ENCODE assay signal across 9 mouse cellular contexts in the genomic region with DNA sequence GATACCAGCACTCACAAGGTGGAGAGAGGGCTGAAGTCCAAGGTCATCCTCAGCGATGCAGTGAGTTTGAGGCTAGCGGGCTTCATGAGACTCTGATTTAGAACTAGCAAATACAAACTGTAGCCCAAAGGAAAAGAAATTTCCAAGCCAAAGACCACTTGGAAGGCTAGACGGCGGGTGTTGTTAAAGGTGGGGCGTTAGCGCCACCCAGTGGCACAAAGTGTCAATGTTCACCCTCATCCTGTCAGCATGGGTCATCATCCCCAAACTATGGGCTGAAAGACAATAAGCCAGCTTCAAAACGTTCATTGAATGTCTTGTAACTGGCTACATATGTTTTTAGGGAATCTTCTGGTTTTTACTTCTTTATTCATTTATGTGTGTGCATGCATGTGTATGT. TPM values are rescaled to one million over a fixed set of nuclear protein-coding genes. Genes with fewer than 3 reads are reported as not detected.
DNase-seq lines count a peak whose midpoint lies in the region; ATAC-seq and TF ChIP-seq lines count a peak whose summit lies in the region.
"Had no signal": no experiment of that assay in that cellular context is flagged by ENCODE, and none has a peak within 500 bp of the region (broad histone marks: within the 10 kb centered on the region; RNA-seq: fewer than 3 reads in every experiment).

No protein-coding gene starts in this region.

- TF ChIP-seq CTCF in liver, postnatal 0 days (IDR thresholded peaks at IDR 0.05; ENCODE audit: low read depth) = peak; percentile 91

- ATAC-seq in CD4-positive, CD25-positive, alpha-beta regulatory T cell, adult 4 months = peak; percentile 79
- 0 out of 2 replicates have a peak, but pooled peaks have one; percentile 12 for ATAC-seq in forebrain, embryonic 16.5 days
- 0 out of 2 replicates have a peak, but pooled peaks have one; percentile 35 for ATAC-seq in kidney, embryonic 14.5 days (ENCODE audit: low FRiP score, low TSS enrichment)
- ATAC-seq in liver, postnatal 0 days = peak; percentile 46; the same call in 1 of the 2 replicates

- no peak overlapping the region for H3K27ac ChIP-seq in forebrain, embryonic 16.5 days (ENCODE audit: low read length)
- no peak overlapping the region for H3K27ac ChIP-seq in kidney, embryonic 14.5 days (ENCODE audit: low read depth, low read length)
- H3K27ac ChIP-seq in liver, postnatal 0 days (ENCODE audit: low read depth) = no peak overlapping the region
- H3K27ac ChIP-seq: hindbrain, embryonic 15.5 days had no signal

- no peaks in the 10 kb centered on the region for H3K27me3 ChIP-seq in forebrain, embryonic 16.5 days (replicated peaks; ENCODE audit: control insufficient read depth, insufficient read depth, low read length)
- H3K27me3 ChIP-seq in kidney, embryonic 14.5 days (ENCODE audit: control insufficient read depth, insufficient read depth, low read length) = no peaks in the 10 kb centered on the region
- no peaks in the 10 kb centered on the region for H3K27me3 ChIP-seq in liver, postnatal 0 days (ENCODE audit: insufficient read depth, low read length)
- H3K27me3 ChIP-seq: hindbrain, embryonic 15.5 days had no signal

- no peak for TF ChIP-seq EP300 in liver, postnatal 0 days (IDR thresholded peaks at IDR 0.05; ENCODE audit: low read depth)

- no peak overlapping the region for H3K9ac ChIP-seq in forebrain, embryonic 16.5 days (replicated peaks; ENCODE audit: low read depth, low read length)
- no peak overlapping the region for H3K9ac ChIP-seq in kidney, embryonic 14.5 days (ENCODE audit: low read depth, low read length)
- no peak overlapping the region for H3K9ac ChIP-seq in liver, postnatal 0 days (replicated peaks)
- H3K9ac ChIP-seq: hindbrain, embryonic 15.5 days had no signal

- 2% methylated on average over 7 of the region's 7 CpGs for WGBS in forebrain, embryonic 16.5 days
- WGBS in kidney, embryonic 14.5 days = 5% methylated on average over 7 of the region's 7 CpGs
- 3% methylated on average over 7 of the region's 7 CpGs for WGBS in liver, postnatal 0 days (ENCODE audit: insufficient replicate concordance)

- peak; percentile 79 for DNase-seq in 416B (ENCODE audit: low read depth)
- peak; percentile 49 for DNase-seq in brain, embryonic 18.5 days (ENCODE audit: low read depth, low spot score)
- peak; percentile 81 for DNase-seq in liver, postnatal 0 days
- peak; percentile 81 for DNase-seq in retina, postnatal 1 day
- peak; percentile 51 to 65 for DNase-seq in urinary bladder, postnatal 36 days (ENCODE audit: low spot score in 2 of 2)

- H3K4me3 ChIP-seq in forebrain, embryonic 16.5 days (replicated peaks; ENCODE audit: low read length) = no peak overlapping the region
- no peak overlapping the region for H3K4me3 ChIP-seq in kidney, embryonic 14.5 days (ENCODE audit: low read length)
- H3K4me3 ChIP-seq in liver, postnatal 0 days (ENCODE audit: low read depth, low read length) = no peak overlapping the region
- H3K4me3 ChIP-seq: hindbrain, embryonic 15.5 days had no signal

- no peaks in the 10 kb centered on the region for H3K36me3 ChIP-seq in forebrain, embryonic 16.5 days (ENCODE audit: control insufficient read depth, insufficient read depth)
- no peaks in the 10 kb centered on the region for H3K36me3 ChIP-seq in kidney, embryonic 14.5 days (ENCODE audit: control insufficient read depth, insufficient read depth, low read length)
- no peaks in the 10 kb centered on the region for H3K36me3 ChIP-seq in liver, postnatal 0 days (replicated peaks; ENCODE audit: insufficient read depth, low read length)
- H3K36me3 ChIP-seq: hindbrain, embryonic 15.5 days had no signal

- no peaks in the 10 kb centered on the region for H3K9me3 ChIP-seq in forebrain, embryonic 16.5 days (ENCODE audit: control insufficient read depth, low read length)
- no peaks in the 10 kb centered on the region for H3K9me3 ChIP-seq in kidney, embryonic 14.5 days (ENCODE audit: control insufficient read depth, low read length)
- peaks cover 3% of the 10 kb centered on the region; the same call in 1 of the 2 replicates for H3K9me3 ChIP-seq in liver, postnatal 0 days (ENCODE audit: low read length)
- H3K9me3 ChIP-seq: hindbrain, embryonic 15.5 days had no signal

- H3K4me1 ChIP-seq in forebrain, embryonic 16.5 days (replicated peaks; ENCODE audit: control insufficient read depth, insufficient read depth, low read length) = no peaks in the 10 kb centered on the region
- H3K4me1 ChIP-seq in kidney, embryonic 14.5 days (ENCODE audit: control insufficient read depth, insufficient read depth, low read length) = no peaks in the 10 kb centered on the region
- no peaks in the 10 kb centered on the region for H3K4me1 ChIP-seq in liver, postnatal 0 days (ENCODE audit: insufficient read depth)
- H3K4me1 ChIP-seq: hindbrain, embryonic 15.5 days had no signal

- H3K4me2 ChIP-seq in forebrain, embryonic 16.5 days (ENCODE audit: low read length) = no peak overlapping the region
- H3K4me2 ChIP-seq in kidney, embryonic 14.5 days (replicated peaks; ENCODE audit: low read depth, low read length) = no peak overlapping the region
- H3K4me2 ChIP-seq in liver, postnatal 0 days (ENCODE audit: low read depth, low read length) = no peak overlapping the region
- H3K4me2 ChIP-seq: hindbrain, embryonic 15.5 days had no signal

RNA-seq across cellular contexts. Expression of a gene that starts 14.7 kb away (rescaled TPM):
- polyA plus RNA-seq in CD4-positive, CD25-positive, alpha-beta regulatory T cell, adult 4 months (2017; shearing (Covaris generic)) = 1 to 10 TPM in 1 of 2 experiments, under 1 TPM in 1; 0.61 to 1.1 TPM
- polyA plus RNA-seq in forebrain, embryonic 16.5 days (2015; fragmentation: Nextera tagmentation; extraction: Ambion mirVana) = 0.23 and 0.35 TPM in 2 replicates
- 0.19 and 0.72 TPM in 2 replicates for polyA plus RNA-seq in kidney, embryonic 14.5 days (2014; fragmentation: Nextera tagmentation; extraction: Ambion mirVana)
- polyA plus RNA-seq in liver, postnatal 0 days (2015; fragmentation: Nextera tagmentation; extraction: Ambion mirVana) = 0.46 and 0.49 TPM in 2 replicates

RNA-seq across cellular contexts. Expression of a gene that starts 14.8 kb away (rescaled TPM):
- polyA plus RNA-seq in CD4-positive, CD25-positive, alpha-beta regulatory T cell, adult 4 months (2017; shearing (Covaris generic)) = 100 to 1,000 TPM; 657 to 753 TPM
- 562 and 563 TPM in 2 replicates for polyA plus RNA-seq in forebrain, embryonic 16.5 days (2015; fragmentation: Nextera tagmentation; extraction: Ambion mirVana)
- 429 and 590 TPM in 2 replicates for polyA plus RNA-seq in kidney, embryonic 14.5 days (2014; fragmentation: Nextera tagmentation; extraction: Ambion mirVana)
- polyA plus RNA-seq in liver, postnatal 0 days (2015; fragmentation: Nextera tagmentation; extraction: Ambion mirVana) = 296 and 319 TPM in 2 replicates

RNA-seq across cellular contexts. Expression of a gene that starts 19.3 kb away (rescaled TPM):
- polyA plus RNA-seq in CD4-positive, CD25-positive, alpha-beta regulatory T cell, adult 4 months (2017; shearing (Covaris generic)) = 10 to 100 TPM; 40.0 to 52.4 TPM
- 81.3 and 82.9 TPM in 2 replicates for polyA plus RNA-seq in forebrain, embryonic 16.5 days (2015; fragmentation: Nextera tagmentation; extraction: Ambion mirVana)
- polyA plus RNA-seq in kidney, embryonic 14.5 days (2014; fragmentation: Nextera tagmentation; extraction: Ambion mirVana) = 64.7 and 65.1 TPM in 2 replicates
- 80.8 and 82.7 TPM in 2 replicates for polyA plus RNA-seq in liver, postnatal 0 days (2015; fragmentation: Nextera tagmentation; extraction: Ambion mirVana)

RNA-seq across cellular contexts. Expression of a gene that starts 43.2 kb away (rescaled TPM):
- polyA plus RNA-seq in CD4-positive, CD25-positive, alpha-beta regulatory T cell, adult 4 months (2017; shearing (Covaris generic)) = not detected
- 44.0 and 60.9 TPM in 2 replicates for polyA plus RNA-seq in forebrain, embryonic 16.5 days (2015; fragmentation: Nextera tagmentation; extraction: Ambion mirVana)
- polyA plus RNA-seq in kidney, embryonic 14.5 days (2014; fragmentation: Nextera tagmentation; extraction: Ambion mirVana) = 0.09 and 0.11 TPM in 2 replicates
- not detected in 2 replicates for polyA plus RNA-seq in liver, postnatal 0 days (2015; fragmentation: Nextera tagmentation; extraction: Ambion mirVana)

Comparison
In these comparisons a context has a peak if more than half of its experiments do, and no peak if none do; other contexts are left out.
1. ATAC-seq: peak in every context shown above with its lines; median percentile 79 in CD4-positive, CD25-positive, alpha-beta regulatory T cell, adult 4 months; 46 in liver, postnatal 0 days; 35 in kidney, embryonic 14.5 days; 12 in forebrain, embryonic 16.5 days.